Mouse (Mus musculus): ENCODE measurements around the gene Psmc3ip. TPM values are rescaled to one million over a fixed set of nuclear protein-coding genes. Genes with fewer than 3 reads are reported as not detected.

Psmc3ip gene
- 49.3 and 50.8 TPM in 2 replicates for polyA plus RNA-seq (2014; fragmentation: Nextera tagmentation; extraction: Ambion mirVana)

DNA sequence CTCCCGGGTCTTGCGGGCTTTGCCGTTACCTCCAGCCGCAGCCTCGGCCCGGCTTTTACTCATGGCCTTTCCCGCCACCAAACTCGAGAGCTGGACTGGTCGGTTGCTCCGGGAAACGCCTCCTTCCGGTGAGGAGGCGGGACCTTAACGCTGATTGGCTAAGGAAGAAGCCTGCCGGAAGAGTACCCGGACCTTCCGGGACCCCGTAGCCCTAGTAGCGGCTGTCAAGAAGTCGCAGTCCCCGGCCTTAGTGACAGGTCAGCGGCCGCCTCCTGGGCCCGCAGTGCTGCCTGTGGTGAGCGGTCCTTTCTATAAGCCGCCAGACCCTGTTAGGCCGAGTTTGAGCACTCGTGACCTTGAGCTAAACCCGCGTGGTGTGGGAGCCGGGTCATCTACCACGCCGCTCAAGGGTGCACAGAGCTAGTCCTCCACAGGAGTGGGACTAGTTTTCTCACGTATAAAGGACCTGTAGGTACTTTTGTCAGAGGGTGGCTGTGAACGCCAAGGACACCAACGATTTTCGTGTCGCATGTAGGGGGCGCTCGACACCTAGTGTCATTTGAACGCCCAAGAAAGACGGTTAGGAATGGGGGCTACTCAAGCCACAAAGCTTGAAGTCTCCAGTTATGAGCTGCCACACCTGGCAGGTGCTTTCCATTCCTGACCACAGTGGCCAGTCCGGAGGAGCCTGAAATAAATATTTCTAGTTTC is at the start of gene Psmc3ip:
Gene Psmc3ip (minus strand): TSS at position 123 of the 711 bp plus-strand sequence.
- ATAC-seq (ENCODE audit: insufficient read depth, low FRiP score, low TSS enrichment) = peak; percentile 93
- H3K36me3 ChIP-seq (ENCODE audit: control insufficient read depth, insufficient read depth, low read length) = peaks cover 20% of the 10 kb centered on the region
- peak within 1 kb of the TSS; percentile 84 for H3K9ac ChIP-seq (ENCODE audit: low read length)
- peak within 1 kb of the TSS; percentile 69 for H3K4me3 ChIP-seq (ENCODE audit: low read depth, low read length)
- peak within 1 kb of the TSS; percentile 77 for H3K4me2 ChIP-seq (ENCODE audit: low read depth)
- H3K4me1 ChIP-seq (ENCODE audit: control insufficient read depth, insufficient read depth, low read length) = 0 out of 2 replicates have a peak, but pooled peaks cover 8% of the 10 kb centered on the region
- H3K9me3 ChIP-seq (ENCODE audit: control insufficient read depth, low read length) = no peaks in the 10 kb centered on the region
- under 1% methylated on average over 43 of the region's 43 CpGs for WGBS
- no peaks in the 10 kb centered on the region for H3K27me3 ChIP-seq (ENCODE audit: control insufficient read depth, insufficient read depth, low read length)
- peak within 1 kb of the TSS; percentile 61 for H3K27ac ChIP-seq (ENCODE audit: low read depth, low read length)
- peak; percentile 94 for DNase-seq (ENCODE audit: low spot score)

DNA sequence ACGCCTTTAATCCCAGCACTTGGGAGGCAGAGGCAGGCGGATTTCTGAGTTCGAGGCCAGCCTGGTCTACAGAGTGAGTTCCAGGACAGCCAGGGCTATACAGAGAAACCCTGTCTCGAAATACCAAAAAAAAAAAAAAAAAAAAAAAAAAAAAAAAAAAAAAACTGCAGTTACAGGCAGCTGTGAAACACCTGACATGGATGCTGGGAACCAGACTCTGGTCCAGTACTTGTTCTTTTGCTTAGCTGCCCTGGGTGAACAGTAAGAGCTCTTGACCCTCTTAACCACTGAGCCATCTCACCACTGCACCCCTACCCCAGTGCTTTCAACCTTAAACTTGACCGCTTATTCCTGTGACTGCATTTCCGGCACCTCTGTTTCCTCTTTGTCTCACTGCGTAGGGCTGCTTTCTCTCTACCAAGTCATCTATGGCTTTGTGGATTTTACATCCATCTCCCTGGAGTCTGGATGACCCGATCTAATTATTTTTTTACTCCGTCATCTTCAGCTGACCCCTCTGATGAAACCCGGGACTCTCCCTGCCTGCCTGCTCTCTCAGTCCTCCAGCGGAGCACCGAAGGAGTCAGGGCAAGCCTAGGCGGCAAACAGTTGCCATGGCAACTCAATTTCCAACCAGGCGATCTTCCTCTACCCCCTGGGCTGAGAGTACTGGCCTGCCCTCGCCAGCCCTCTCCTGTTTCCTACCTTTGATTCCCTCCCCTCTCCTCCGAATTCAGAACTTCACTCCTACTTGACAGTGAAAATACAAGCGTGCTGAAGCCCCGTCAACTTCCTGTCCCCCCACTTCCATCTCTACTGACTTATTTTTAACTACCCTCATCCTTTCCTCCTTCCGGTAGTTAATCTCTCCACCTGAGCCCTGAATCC is 48.3 kb upstream of the Psmc3ip start:
- peak overlapping the region; percentile 52 for H3K9ac ChIP-seq (ENCODE audit: low read length)
- H3K4me2 ChIP-seq (ENCODE audit: low read depth) = peak overlapping the region; percentile 44
- no peaks in the 10 kb centered on the region for H3K27me3 ChIP-seq (ENCODE audit: control insufficient read depth, insufficient read depth, low read length)
- WGBS = 18% methylated on average over 18 of the region's 19 CpGs
- H3K9me3 ChIP-seq (ENCODE audit: control insufficient read depth, low read length) = no peaks in the 10 kb centered on the region
- 0 out of 2 replicates have a peak overlapping the region, but pooled peaks have one; percentile 14 for H3K4me3 ChIP-seq (ENCODE audit: low read depth, low read length)
- H3K36me3 ChIP-seq (ENCODE audit: control insufficient read depth, insufficient read depth, low read length) = no peaks in the 10 kb centered on the region
- H3K27ac ChIP-seq (ENCODE audit: low read depth, low read length) = 0 out of 2 replicates have a peak overlapping the region, but pooled peaks have one; percentile 23
- 0 out of 2 replicates have a peak, but pooled peaks cover 6% of the 10 kb centered on the region for H3K4me1 ChIP-seq (ENCODE audit: control insufficient read depth, insufficient read depth, low read length)
- ATAC-seq (ENCODE audit: insufficient read depth, low FRiP score, low TSS enrichment) (no peak; the same call in 1 of the 2 replicates), DNase-seq (ENCODE audit: low spot score) (peak; percentile 73)

DNA sequence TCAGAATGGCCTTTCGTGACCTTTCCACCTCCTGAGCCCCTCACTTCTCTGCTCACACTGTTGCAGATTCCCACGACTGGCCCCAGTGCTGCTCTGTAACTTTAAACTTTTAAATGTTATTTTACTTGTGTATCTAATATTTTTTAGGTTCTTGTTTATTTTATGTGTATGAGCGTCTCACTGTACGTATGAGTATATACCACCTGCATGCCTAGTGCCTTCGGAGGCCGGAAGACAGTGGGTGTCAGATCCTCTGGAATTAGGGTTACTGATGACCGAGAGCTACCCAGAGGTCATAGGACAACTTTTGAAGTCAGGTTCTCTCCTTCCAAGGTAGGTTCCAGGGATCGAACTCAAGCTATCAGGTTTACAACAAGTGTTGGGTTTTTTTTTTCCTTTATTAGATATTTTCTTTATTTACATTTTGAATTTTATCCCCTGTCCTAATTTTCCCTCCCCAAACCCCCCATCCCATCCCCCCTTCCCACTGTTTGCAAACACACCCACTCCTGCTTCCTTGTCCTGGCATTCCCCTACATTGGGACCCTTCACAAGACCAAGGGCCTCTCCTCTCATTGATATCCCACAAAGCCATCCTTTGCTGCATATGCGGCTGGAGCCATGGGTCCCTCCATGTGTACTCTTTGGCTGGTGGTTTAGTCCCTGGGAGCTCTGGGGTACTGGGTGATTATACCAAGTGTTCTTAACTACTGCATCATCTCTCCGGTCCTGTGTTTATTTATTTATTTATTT is 47.2 kb upstream of the Psmc3ip start:
- Histone ChIP-seq H3K4me3 (ENCODE audit: low read depth, low read length) (no peak overlapping the region), H3K9ac (ENCODE audit: low read length) (no peak overlapping the region), H3K36me3 (ENCODE audit: control insufficient read depth, insufficient read depth, low read length) (no peaks in the 10 kb centered on the region), H3K4me2 (ENCODE audit: low read depth) (no peak overlapping the region), H3K4me1 (ENCODE audit: control insufficient read depth, insufficient read depth, low read length) (0 out of 2 replicates have a peak, but pooled peaks cover 6% of the 10 kb centered on the region), H3K27ac (ENCODE audit: low read depth, low read length) (no peak overlapping the region), H3K9me3 (ENCODE audit: control insufficient read depth, low read length) (no peaks in the 10 kb centered on the region), H3K27me3 (ENCODE audit: control insufficient read depth, insufficient read depth, low read length) (no peaks in the 10 kb centered on the region)
- DNase-seq (ENCODE audit: low spot score) = no peak
- ATAC-seq (ENCODE audit: insufficient read depth, low FRiP score, low TSS enrichment) = no peak
- 86% methylated on average over 10 of the region's 10 CpGs for WGBS

DNA sequence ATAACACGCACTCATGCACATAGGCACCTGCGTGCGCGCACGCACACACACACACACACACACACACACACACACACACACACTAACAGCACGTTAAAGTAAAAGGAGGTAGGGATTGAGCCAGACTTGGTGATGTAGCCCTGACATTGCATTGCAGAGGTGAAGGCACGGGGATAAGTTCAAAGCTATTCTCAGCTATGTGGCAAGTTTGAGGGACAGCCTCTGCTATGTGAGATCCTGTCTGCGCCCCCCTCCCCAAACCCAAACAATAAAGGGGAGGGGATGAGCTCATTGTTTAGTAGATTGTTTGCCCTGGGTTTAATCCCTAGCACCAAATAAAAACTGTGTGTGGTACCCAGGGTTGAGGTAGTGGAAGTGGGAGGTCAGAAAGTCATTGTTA is 45.9 kb upstream of the Psmc3ip start:
- H3K9ac ChIP-seq (ENCODE audit: low read length) = no peak overlapping the region
- no peaks in the 10 kb centered on the region for H3K36me3 ChIP-seq (ENCODE audit: control insufficient read depth, insufficient read depth, low read length)
- no peak overlapping the region for H3K27ac ChIP-seq (ENCODE audit: low read depth, low read length)
- no peaks in the 10 kb centered on the region for H3K9me3 ChIP-seq (ENCODE audit: control insufficient read depth, low read length)
- H3K4me2 ChIP-seq (ENCODE audit: low read depth) = no peak overlapping the region
- 82% methylated on average over 8 of the region's 8 CpGs for WGBS
- no peak overlapping the region for H3K4me3 ChIP-seq (ENCODE audit: low read depth, low read length)
- H3K27me3 ChIP-seq (ENCODE audit: control insufficient read depth, insufficient read depth, low read length) = no peaks in the 10 kb centered on the region
- H3K4me1 ChIP-seq (ENCODE audit: control insufficient read depth, insufficient read depth, low read length) = 0 out of 2 replicates have a peak, but pooled peaks cover 6% of the 10 kb centered on the region
- DNase-seq (ENCODE audit: low spot score) = no peak
- no peak for ATAC-seq (ENCODE audit: insufficient read depth, low FRiP score, low TSS enrichment)

DNA sequence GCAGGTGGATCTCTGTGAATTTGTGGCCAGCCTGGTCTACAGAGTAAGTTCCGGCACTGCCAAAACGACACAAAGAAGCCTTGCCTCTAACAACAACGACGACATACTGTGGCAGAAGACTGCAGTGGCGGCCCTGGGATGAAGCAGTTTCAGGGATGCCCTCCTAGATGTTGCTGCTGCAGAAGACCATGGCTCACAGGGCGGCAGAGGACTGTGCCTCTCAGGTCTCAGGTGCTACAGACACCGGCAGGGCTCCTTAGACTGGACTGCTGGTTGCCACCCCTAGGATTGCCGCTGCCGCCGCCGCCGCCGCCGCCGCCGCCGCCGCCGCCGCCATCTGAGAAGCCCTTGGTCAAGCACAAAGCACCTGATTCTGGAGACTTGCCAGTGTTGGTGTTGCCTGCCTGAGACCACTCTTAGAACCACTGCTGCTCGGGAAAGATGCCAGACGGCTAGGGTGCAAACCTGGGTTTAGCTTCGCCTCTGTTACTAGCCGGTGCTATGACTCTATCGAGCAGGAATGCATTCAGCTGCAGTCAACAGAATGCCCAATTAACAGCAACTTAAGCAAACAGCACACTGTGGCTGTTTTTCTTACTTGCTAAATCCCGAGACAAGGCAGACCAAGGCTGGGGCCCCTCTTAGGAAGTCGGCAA is 45.1 kb upstream of the Psmc3ip start:
- no peaks in the 10 kb centered on the region for H3K9me3 ChIP-seq (ENCODE audit: control insufficient read depth, low read length)
- no peak overlapping the region for H3K27ac ChIP-seq (ENCODE audit: low read depth, low read length)
- no peaks in the 10 kb centered on the region for H3K36me3 ChIP-seq (ENCODE audit: control insufficient read depth, insufficient read depth, low read length)
- H3K9ac ChIP-seq (ENCODE audit: low read length) = no peak overlapping the region
- H3K27me3 ChIP-seq (ENCODE audit: control insufficient read depth, insufficient read depth, low read length) = no peaks in the 10 kb centered on the region
- no peak overlapping the region for H3K4me3 ChIP-seq (ENCODE audit: low read depth, low read length)
- WGBS = 45% methylated on average over 27 of the region's 27 CpGs
- ATAC-seq (ENCODE audit: insufficient read depth, low FRiP score, low TSS enrichment) = no peak
- DNase-seq (ENCODE audit: low spot score) = no peak
- H3K4me1 ChIP-seq (ENCODE audit: control insufficient read depth, insufficient read depth, low read length) = 0 out of 2 replicates have a peak, but pooled peaks cover 6% of the 10 kb centered on the region
- H3K4me2 ChIP-seq (ENCODE audit: low read depth) = peak overlapping the region; percentile 22

DNA sequence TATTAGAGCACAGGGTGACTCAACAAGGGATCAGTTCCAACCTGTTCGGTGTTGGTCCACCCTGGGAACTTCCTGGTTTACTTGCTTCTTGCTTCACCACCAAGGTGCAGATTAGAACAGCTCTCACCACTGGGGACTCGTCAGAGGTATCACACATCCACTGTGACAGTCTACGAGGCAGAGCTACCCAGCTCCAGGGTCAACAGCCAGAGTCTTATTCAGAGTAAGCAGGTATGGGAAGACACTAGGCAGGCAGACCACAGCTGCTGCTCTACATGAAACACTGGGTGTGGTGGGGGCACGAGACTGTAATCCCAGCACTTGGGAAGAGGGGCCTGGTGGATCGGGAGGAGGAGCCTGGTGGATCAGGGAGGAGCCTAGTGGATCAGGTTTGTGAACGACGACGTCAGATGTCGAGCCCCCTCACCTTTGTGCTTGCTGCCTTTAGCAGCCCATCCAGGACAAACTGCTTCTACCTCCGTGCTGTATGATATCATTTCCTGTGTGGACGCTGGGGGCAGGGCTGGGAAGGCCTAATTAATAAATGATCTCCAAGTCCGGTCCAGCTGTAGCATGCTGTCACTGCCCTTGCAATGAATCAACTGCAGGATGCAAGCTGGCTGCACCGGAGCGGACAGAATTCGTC is 43.4 kb upstream of the Psmc3ip start:
- no peak for ATAC-seq (ENCODE audit: insufficient read depth, low FRiP score, low TSS enrichment)
- 0 out of 2 replicates have a peak overlapping the region, but pooled peaks have one; percentile 45 for H3K27ac ChIP-seq (ENCODE audit: low read depth, low read length)
- WGBS = 19% methylated on average over 15 of the region's 15 CpGs

DNA sequence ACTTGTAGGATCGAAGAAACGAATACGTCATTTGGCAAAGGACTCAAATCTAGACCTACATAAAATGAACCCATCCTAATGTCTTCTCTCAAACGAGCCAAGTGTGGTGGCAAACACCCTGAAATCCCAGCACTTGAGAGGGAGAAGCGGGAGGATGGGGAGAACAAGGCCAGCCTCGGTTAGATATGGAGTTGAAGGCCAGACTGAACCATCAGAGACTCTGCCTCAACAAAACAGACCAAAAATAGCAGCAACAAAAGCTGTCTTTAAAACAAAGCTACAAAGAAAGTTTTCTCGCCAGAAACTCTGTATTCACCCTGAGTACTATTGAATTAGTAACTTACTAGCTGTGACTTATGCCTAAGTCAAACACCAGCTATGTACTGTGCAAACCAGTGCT is 41.8 kb upstream of the Psmc3ip start:
- 80% methylated on average over 7 of the region's 7 CpGs for WGBS
- no peak overlapping the region for H3K4me2 ChIP-seq (ENCODE audit: low read depth)
- DNase-seq (ENCODE audit: low spot score) (no peak), ATAC-seq (ENCODE audit: insufficient read depth, low FRiP score, low TSS enrichment) (no peak)
- no peaks in the 10 kb centered on the region for H3K4me1 ChIP-seq (ENCODE audit: control insufficient read depth, insufficient read depth, low read length)
- no peaks in the 10 kb centered on the region for H3K36me3 ChIP-seq (ENCODE audit: control insufficient read depth, insufficient read depth, low read length)
- H3K9ac ChIP-seq (ENCODE audit: low read length) = no peak overlapping the region
- H3K4me3 ChIP-seq (ENCODE audit: low read depth, low read length) = no peak overlapping the region
- H3K9me3 ChIP-seq (ENCODE audit: control insufficient read depth, low read length) = no peaks in the 10 kb centered on the region
- no peaks in the 10 kb centered on the region for H3K27me3 ChIP-seq (ENCODE audit: control insufficient read depth, insufficient read depth, low read length)
- H3K27ac ChIP-seq (ENCODE audit: low read depth, low read length) = no peak overlapping the region

More for the DNA sequence above, 43.4 kb upstream of the Psmc3ip start:
- Histone ChIP-seq H3K36me3 (ENCODE audit: control insufficient read depth, insufficient read depth, low read length) (no peaks in the 10 kb centered on the region), H3K9me3 (ENCODE audit: control insufficient read depth, low read length) (no peaks in the 10 kb centered on the region), H3K4me1 (ENCODE audit: control insufficient read depth, insufficient read depth, low read length) (0 out of 2 replicates have a peak, but pooled peaks cover 4% of the 10 kb centered on the region), H3K27me3 (ENCODE audit: control insufficient read depth, insufficient read depth, low read length) (no peaks in the 10 kb centered on the region), H3K4me2 (ENCODE audit: low read depth) (no peak overlapping the region), H3K9ac (ENCODE audit: low read length) (no peak overlapping the region), H3K4me3 (ENCODE audit: low read depth, low read length) (no peak overlapping the region)
- peak; percentile 74 for DNase-seq (ENCODE audit: low spot score)

All from neural tube, embryonic 11.5 days (tissue).